Mouse (Mus musculus): ENCODE measurements around the gene Morc3.

GRCm38 (mm10) chr16:93860686-93861085 is 28.8 kb downstream of the Morc3 start:
- no peak for TF ChIP-seq POLR2A (IDR thresholded peaks at IDR 0.05; ENCODE audit: borderline replicate concordance, low read depth, low read length)
- TF ChIP-seq CTCF (IDR thresholded peaks at IDR 0.05; ENCODE audit: low read depth, low read length) = no peak

Data from bone marrow macrophage, adult 2 months (primary cell).